Mouse (Mus musculus) cerebral cortex, adult 2 months (tissue): ENCODE data around the gene 4930442H23Rik.

Source experiments
- WGBS: fragments of 180-500 bp; shearing (Covaris S2); methylation state at CpG from one replicate; pipeline ENCODE4 v1.1.7; 2018; 5-methylcytosine and 5-hydroxymethylcytosine counted together

The 4930442H23Rik gene

DNA sequence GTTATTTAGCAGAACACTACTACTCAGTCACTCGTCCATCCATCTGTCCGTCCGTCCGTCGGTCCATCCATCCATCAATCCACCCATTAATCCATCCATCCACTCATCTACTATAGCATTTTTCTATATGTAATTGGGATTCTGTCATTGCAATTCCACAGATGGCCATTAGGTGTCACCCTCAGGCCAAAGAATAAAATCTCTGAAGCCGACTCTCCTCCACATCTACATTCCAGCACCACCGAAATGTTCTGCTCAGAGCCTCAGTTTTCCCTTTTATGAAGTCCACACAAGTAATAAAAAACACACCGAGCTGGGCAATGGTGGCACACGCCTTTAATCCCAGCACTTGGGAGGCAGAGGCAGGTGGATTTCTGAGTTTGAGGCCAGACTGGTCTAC, 14.6 kb upstream of the 4930442H23Rik start:
- under 1% methylated on average over 9 of the region's 9 CpGs for WGBS

DNA sequence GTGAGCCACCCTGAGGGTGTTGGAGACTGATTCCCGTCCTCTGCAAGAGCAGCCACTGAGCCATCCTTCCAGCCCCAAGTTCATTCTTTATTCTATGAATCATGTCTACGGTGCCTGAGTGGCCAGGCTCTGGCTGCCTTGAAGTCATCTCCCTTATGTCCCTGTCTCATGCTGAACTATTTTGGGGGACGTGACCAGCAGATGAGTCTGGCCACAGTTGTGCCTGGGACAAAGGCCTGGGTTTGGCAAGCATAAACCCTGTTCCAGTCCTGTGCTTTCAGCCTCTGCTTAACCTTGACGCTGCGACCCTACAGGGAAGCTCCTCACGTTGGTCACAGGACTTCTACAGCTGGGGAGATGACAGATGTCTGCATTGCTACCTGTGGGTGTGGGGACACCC, 13.7 kb upstream of the 4930442H23Rik start:
- 50% methylated on average over 6 of the region's 6 CpGs for WGBS

DNA sequence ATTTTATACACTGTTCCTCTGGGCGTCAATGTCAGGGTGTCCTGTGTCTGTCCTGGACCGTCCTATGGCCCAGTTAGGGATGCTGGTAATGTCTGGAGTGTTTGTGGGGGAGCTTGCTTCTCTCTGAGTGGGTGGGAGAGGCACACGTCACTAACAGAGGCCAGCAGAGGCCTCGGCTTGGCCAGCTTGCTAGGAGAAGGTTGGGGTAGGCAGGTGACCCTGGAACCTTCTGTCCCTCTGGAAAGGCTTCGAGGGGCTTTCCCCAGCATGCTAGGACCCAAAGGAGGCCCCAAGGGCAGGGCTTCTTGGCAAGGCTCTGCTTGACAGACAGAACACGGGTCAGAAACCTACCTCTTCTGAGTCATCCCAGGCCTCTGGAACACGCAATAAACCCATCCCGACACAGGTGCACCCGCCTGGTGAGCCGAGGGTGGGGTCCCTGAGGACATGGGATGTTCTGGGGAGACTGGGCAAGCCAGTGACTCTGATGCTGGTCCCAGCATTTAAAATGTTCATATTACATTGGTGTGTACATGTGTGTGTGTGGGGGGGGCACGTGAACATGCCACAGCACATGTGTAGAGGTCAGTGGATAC, 12.9 kb upstream of the 4930442H23Rik start:
- WGBS, result 78% methylated on average over 11 of the region's 11 CpGs

DNA sequence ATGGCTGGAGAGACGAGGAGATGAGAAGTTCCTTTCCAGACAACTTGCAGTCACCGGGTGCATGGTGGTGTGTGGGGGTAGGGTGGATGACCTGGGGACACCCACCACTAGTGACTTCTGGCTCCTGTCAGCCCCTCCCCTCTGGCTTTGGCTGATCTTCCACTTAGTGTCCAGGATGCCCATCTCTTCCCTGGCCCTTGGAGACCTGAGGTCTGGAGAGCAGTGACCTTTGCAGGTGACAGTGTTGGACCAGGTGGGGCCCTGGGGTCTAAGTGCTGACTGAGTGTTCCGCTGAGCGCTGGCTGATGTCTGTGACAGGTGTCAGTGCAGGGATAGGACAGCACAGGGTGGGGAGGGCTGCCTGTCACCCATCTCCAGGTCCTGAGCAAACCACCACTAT, 11.7 kb upstream of the 4930442H23Rik start:
- 85% methylated on average over 4 of the region's 4 CpGs for WGBS

DNA sequence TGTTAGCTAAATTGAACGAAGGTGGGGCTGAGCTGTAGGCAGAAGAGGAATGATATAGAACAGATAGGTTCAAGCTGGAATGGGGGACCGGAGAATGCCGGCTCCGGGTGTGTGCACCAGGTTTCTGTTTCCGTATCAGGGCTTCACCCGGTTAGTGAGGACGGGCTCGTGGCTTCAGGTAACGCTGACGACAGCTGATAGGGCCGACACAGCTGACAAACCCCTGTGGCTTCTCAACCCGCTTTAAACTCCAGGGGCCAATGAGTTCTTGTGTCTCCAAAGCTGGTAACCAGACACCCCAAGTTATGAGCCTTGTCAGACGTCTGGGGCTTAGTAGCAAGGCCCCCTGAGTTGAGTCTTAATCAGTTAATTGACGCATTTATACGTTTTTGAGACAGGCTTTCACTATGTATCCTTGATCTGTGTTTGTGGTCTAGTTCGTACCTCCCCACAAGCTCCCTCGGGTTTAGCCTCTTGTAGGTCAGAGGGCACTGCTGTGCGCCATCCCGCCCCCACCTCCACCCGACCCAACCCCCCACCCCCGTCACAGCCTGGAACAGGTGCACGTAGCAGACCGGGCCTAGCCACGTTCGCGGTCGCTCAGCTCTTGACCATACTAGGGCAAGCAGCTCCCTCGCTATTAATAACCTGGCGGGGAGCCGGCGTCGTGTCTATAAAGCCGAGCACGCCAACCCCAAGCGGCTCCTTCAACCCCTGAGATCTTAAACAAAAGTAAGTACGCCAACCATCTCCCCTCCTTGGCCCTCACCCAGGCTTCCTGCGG, 10.5 kb upstream of the 4930442H23Rik start:
- WGBS, result 7% methylated on average over 37 of the region's 37 CpGs

DNA sequence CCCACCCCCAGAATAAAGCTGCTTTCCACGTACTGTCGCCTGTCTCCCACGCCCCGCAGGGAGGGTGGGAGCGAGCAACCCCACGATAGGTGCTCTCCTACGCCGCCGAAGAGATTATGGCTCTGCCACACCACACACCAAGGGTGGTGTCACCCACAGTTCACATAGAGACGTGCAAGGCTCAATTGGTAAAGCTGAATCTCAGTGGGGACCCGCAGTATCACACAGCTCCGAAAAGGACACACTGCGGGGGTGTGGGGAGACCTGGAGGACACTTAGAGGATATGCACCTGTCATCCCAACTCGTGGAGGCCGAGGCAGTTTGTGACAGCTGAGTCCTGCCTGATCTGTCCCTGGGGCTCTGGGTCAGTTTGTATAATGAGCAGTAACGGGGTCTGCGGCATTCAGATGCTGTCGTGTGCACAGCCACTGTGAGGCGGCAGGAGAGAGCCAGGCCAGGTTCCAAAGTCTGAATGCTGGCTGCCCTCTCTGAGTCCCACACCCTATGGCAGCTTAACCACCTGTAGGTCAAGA, 9.4 kb upstream of the 4930442H23Rik start:
- 4% methylated on average over 19 of the region's 19 CpGs for WGBS

DNA sequence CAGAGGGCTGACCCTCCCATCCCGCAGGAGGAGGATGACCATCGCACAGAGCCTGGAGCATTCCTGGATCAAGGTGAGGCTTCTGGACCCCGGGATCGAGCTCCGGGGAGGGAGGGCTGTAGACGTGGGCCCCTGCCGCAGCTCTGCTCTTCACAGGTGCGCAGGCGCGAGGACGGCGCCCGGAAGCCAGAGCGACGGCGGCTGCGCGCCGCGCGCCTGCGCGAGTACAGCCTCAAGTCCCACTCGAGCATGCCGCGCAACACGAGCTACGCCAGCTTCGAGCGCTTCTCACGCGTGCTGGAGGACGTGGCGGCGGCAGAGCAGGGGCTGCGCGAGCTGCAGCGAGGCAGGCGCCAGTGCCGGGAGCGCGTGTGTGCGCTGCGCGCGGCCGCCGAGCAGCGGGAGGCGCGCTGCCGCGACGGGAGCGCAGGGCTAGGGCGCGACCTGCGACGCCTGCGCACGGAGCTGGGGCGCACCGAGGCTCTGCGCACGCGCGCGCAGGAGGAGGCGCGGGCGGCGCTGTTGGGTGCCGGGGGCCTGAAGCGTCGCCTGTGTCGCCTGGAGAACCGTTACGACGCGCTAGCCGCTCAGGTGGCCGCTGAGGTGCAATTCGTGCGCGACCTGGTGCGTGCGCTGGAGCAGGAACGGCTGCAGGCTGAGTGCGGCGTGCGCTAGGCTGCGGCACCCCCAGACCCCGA, 8.8 kb upstream of the 4930442H23Rik start:
- under 1% methylated on average over 92 of the region's 93 CpGs for WGBS

DNA sequence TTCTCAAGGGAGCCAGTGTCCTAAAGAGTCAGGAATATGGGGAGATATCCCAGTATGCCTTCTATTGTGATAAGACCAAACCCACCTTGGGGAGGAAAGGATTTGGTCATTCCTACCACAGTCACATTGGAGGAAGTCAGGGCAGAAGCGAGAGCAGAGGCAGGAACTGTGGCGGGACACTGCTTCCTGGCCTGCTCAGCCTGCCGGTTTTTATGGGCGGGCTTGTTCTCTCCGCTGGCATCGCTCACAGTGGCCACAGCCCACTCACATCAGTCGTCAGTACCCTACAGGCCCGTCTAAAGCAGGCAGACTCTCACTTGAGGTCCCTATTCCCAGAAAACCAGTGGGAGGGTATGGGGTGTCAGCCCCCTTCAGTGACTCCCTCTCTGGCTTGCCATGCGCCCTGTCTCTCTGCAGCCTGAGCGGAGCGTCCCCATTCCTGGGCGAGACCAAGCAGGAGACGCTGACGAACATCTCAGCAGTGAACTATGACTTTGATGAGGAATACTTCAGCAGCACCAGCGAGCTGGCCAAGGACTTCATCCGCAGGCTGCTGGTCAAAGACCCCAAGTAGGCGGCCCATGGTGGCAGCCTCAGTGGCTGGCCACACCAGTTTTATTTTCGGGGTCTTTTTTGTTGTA, 7.8 kb upstream of the 4930442H23Rik start:
- WGBS, result 77% methylated on average over 18 of the region's 18 CpGs

DNA sequence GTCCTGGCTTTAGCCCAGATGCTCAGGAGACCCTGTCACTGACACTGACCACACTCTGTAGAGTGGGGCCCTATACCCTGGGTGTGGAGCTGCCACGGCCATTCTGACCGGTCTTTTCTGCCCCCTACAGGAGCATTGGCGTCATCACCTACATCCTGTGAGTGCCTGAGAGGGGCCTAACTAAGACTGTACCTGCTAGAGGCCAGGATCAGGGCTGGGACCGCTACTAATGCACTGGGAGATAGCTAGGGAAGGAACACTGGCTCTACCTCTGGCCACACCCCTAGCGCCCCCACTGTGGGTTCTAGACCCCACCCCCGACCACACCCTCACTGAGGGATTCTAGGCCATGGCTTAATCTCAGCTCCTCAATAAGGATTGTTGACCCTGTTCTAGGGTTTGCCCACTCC, 7.3 kb upstream of the 4930442H23Rik start:
- WGBS, result 57% methylated on average over 6 of the region's 6 CpGs

DNA sequence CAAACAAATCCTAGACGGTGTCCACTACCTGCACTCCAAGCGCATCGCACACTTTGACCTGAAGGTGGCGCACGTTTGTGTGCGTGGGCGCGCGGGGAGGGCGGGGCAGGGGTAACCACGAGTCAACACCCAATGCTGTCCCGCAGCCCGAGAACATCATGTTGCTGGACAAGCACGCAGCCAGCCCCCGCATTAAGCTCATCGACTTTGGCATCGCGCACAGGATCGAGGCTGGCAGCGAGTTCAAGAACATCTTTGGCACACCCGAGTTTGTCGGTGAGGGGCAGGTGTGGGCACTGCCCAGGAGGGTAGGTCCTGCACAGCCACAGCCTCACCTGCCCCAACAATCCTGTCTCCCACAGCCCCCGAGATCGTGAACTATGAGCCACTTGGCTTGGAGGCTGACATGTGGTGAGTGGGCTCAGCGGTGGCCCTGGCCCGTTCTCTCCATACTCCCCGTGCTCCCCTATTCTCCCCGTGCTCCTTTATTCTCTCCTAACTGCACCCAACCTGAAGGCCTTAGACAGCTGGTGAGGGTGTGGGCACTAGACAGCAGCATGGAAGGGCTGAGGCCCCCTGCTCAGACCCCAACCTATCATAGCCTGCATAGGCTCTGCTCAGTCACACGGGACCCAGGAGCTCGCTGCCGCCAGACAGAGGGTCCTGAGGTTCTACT, 6.7 kb upstream of the 4930442H23Rik start:
- 66% methylated on average over 31 of the region's 31 CpGs for WGBS

DNA sequence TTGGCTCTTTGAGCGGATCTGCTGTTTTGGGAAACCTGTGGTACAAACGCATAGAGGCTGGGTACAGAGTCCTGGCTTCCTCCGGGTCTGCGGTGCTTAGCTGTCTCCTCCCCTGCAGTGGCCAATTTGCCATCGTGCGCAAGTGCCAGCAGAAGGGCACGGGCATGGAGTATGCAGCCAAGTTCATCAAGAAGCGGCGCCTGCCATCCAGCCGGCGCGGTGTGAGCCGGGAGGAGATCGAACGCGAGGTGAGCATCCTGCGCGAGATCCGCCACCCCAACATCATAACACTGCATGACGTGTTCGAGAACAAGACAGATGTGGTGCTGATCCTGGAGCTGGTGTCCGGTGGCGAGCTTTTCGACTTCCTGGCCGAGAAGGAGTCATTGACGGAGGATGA, 6.2 kb upstream of the 4930442H23Rik start:
- WGBS, result 84% methylated on average over 26 of the region's 26 CpGs

DNA sequence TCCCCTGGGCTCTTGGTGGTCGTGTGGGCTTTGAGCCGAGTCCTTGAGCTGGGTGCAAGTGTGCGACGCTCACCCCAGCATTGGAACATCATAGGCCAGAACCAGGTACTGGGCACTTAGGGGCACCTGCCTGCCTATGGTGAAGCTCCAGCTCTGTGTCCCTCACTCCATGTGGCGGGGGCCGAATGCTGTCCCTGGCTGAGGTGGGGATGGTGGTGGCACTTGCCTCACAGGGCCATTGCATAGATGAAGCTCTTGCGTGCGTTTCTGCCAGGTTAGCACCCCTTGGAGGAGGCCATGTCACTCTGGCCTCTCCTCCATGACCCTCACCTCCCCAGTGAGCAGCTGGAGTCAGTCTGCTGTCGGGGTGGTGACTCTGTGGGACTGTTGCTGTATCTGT, 3.5 kb upstream of the 4930442H23Rik start:
- 90% methylated on average over 9 of the region's 9 CpGs for WGBS

DNA sequence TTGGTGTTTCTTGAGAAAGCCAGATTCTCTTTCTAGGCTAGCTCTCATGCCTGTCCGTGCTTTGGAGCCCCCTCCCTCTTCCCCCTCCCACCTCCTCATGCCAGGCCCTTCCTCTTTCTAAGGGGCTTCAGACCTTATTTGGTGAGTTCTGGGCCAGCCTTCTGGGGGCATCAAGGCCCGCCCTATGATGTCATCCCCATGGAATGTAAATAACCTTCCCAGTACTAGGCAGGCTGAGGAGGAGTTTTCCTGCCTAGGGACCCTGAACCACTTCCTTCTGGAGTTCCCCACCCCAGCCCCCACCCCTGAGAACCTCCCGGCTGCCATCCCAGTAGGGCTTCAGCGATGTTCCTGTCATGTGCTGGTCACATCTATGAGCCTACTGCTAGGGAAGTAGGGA, 1.1 kb upstream of the 4930442H23Rik start:
- 53% methylated on average over 4 of the region's 4 CpGs for WGBS

DNA sequence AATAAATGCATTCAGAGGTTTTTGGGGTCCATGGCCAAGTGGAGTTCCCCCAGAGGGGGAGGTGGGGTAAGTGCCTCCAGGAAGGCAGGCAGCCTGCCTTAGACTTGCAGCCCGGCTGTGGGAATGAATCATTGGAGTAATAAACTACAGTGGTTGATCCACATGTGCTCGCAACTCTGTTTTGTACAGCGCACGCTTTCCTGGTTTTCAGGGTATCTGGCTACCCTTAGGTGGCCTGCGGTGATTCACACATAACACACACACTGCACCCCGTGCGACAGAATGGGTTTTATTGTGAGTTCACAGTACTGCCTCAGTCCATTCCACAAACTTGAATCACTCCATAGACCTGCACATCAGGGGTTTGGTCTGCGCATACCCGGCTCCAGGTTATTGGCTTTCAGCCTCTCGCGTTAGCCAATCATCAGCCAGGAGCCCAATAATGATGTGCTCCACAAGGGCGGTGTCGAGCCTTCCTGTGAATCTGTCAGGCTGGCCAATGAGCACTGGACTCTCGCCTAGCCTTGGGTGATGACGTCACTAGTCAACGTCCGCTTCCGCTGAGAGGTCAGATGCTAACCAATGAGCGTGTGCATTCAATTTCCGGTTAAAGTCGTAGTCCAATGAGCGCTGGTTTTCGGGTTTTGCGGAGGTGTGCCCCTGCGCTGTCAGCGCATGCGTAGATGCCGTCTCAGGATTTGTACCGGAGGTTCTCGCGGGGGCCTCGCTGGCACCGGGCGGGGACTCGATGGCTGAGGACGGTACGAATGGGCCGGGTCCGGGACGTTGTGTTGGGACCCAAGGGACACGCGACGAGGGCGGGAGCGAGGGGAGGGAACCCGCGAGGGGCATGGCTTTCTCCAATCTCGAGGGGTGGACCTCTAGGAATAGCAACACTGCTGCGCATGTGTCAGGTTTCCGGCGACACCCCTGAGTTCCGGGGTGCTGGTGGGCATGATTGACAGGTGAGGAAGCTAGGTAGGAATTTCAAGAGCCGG, 1.0 kb downstream of the 4930442H23Rik start, which contains the start of gene Dapk3:
TSS of gene Dapk3 (plus strand) at position 670 of the 998 bp plus-strand sequence.
- WGBS, result 4% methylated on average over 53 of the region's 53 CpGs

DNA sequence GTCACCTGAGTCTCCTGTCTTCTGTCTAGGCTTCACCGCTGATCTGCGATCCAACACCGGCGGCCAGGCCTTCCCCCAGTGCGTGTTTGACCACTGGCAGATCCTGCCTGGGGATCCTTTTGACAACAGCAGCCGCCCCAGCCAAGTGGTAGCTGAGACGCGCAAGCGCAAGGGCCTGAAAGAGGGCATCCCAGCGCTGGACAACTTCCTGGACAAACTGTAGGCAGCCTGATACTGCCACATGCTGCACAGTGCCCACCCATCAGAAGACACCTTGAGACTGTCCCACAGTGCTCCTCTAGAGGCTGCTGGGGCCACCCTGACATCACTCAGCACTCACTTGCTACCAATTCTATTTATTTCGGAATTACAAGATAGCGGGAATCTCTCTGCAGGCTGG, 1.8 kb downstream of the 4930442H23Rik start:
- WGBS, result 70% methylated on average over 12 of the region's 12 CpGs

DNA sequence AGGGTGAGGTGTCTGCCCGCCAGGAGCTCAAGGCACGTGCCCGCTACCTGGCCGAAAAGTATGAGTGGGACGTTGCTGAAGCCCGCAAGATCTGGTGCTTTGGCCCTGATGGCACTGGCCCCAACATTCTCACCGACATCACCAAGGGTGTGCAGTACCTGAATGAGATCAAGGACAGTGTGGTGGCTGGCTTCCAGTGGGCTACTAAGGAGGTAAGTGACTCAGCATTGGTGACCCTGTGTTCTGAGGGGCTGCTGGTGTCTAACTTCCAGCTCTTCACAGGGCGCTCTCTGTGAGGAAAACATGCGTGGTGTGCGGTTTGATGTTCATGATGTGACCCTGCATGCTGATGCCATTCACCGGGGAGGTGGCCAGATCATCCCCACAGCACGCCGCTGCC, 2.7 kb downstream of the 4930442H23Rik start:
- WGBS, result 89% methylated on average over 13 of the region's 13 CpGs

DNA sequence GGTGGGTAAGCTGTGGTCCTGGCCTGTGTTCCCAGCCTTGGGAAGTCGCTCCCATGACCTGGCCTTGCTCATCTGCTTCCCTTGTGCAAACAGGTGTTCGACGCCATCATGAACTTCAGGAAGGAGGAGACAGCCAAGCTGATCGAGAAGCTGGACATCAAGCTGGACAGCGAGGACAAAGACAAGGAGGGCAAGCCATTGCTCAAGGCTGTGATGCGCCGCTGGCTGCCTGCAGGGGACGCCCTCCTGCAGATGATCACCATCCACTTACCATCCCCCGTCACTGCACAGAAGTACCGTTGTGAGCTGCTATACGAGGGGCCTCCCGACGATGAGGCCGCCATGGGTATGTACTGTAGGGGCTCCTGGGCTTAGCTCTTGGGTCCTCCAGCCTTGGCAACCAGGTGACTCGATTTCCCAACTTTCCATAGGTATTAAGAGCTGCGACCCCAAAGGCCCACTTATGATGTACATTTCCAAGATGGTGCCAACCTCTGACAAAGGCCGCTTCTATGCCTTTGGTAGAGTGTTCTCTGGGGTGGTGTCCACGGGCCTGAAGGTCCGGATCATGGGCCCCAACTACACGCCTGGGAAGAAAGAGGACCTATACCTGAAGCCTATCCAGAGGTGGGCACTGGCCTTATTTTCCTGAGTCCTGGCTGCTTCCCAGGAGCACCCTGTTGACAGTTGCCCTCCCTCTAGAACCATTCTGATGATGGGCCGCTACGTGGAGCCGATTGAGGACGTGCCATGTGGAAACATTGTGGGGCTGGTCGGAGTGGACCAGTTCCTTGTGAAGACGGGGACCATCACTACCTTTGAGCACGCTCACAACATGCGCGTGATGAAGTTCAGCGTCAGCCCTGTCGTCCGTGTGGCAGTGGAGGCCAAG, 4.0 kb downstream of the 4930442H23Rik start:
- WGBS, result 85% methylated on average over 32 of the region's 32 CpGs

DNA sequence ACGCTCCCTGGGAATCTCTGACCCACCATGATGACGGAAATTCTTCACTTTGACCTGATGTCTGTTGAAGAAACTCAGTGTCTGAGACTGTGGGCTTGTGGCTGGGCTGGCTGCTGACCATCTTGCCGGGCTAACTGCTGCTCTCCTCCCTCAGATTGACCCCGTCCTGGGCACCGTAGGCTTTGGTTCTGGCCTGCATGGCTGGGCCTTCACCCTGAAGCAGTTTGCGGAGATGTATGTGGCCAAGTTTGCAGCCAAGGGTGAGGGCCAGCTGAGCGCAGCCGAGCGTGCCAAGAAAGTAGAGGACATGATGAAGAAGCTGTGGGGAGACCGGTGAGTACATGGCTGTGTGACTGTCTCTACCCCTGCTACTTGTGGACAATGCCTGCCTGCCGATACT, 4.7 kb downstream of the 4930442H23Rik start:
- 84% methylated on average over 11 of the region's 11 CpGs for WGBS
